Mouse (Mus musculus) brain, embryonic 18.5 days (tissue): ENCODE measurements at regions not wholly inside any gene's neighbourhood (a gene's known extent, or its start where the extent isn't known, plus 50 kb on each side); places are given as distances from the start of the nearest gene placed in this dataset.

ENCODE experiments used
- DNase-seq: peaks from one replicate; pipeline ENCODE4 v3.0.0-alpha.2; 2012; ENCODE audit warnings: low read depth, low spot score

DNA sequence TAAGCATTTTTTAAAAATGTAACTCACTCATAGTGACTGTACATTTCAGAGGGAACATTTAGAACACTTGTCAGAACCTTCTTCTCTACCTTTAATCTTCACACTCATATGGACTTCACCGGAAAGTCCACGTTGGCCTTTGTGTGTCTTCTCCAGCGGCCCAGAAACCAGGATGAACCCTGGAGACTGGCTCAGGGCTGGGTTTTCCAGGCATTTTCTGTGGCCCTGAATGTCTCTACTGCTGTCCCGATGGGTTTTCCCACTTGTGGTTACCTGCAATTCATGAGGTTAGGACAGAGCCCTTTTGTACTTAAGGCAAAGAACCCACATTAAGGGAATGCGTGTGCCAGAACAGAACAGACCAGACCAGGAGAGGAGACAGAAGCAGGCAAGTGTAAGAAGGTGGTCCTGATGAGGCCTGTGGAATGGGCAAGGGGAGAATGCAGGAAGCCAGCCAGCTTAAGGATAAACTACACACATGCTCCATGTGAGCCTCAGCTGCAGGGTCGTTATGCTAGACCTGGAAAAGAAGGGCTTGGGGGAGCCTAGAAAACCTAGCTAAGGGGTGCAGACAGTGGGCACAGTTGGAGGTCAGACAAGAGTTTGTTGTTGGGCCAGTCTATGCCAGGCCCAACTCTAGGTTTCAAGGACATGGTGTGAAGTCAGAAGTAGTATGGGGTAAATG lies 94.8 kb downstream of the Snx19 start:
- DNase-seq = no peak

DNA sequence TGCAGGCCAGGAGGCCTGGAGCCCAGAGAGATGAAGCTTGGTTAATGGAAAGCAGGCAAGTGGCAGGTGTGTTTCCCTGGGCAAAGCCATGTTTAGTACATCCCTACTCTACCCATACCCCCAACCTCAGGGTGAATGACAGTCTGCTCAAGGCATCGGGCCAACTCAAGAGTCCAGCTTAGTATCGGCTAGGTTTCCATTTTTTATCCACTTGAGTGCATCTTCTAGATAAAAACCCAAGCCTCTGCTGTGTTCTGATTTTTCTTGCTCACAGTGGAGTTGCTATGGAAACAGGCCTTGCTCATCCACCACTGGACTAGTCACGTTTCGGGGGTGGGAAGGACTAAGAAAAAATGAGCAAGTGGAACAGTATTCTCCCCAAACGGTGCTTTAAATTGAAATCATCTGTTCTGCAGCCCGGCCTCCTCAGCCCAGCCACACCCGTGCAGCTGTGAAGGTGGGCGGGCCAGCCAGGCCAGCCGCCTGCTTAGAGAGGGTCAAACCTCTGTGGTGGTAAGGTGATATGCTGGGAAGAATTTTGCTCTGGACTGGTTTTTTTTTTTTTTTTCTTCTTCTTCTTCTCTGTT lies 94.0 kb downstream of the Snx19 start:
- peak; percentile 76 for DNase-seq

DNA sequence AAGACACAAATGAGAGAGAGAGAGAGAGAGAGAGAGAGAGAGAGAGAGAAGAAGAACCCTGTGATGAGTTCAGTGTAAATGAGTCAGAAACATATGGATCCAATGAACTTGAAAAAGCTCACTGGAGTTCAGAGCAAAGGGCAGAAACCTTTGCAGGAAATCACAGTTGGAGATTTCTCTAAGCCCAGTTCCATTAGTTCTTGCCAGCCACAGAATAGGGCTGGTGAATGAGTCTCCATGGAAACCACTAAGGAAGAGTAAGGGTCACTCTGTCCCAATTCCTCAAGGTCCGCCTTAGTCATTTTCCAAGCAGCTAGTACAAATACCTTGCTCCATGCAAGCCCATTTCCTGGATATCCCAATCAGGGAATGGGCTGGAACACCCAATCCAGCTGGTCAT lies 93.2 kb downstream of the Snx19 start:
- no peak for DNase-seq

DNA sequence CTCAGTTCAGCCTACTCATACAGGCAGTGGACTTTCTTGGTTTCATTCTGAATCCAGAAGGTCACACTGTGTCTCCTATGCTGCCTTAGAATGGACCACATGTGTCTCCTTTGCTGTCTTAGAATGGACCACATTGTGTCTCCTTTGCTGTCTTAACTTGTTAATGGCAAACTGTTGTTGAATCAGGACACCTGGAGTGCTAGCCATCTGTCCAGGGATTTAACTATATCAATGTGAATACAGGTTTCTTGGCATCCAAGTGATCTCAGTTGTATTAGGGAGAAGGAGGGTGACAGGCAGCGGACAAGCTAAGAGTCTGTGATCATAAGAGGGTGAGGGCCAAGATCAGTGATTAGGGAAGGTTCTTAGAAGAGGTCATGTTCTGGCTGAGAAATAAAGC lies 92.3 kb downstream of the Snx19 start:
- no peak for DNase-seq
